Mouse (Mus musculus) ES-E14 (cell line): ENCODE measurements around the gene Tle4. TPM values are rescaled to one million over a fixed set of nuclear protein-coding genes. Genes with fewer than 3 reads are reported as not detected.

Experiments
- DNase-seq: peaks from one replicate; pipeline ENCODE4 v3.0.0-alpha.2; 2013; ENCODE audit warnings: low read depth, low spot score
- H3K27ac ChIP-seq: 2 replicates; pipeline ENCODE4 v1.5.1; 2012; ENCODE audit warnings: low read depth, mild to moderate bottlenecking, low read length, moderate library complexity, mixed read lengths; ENCODE audit not compliant: poor library complexity, insufficient read depth, severe bottlenecking
- H3K36me3 ChIP-seq: 2 replicates; pipeline ENCODE4 v1.6.1; 2012; ENCODE audit warnings: mild to moderate bottlenecking, low read length, moderate library complexity, mixed read lengths; ENCODE audit not compliant: control insufficient read depth, poor library complexity, insufficient read depth, severe bottlenecking
- H3K4me1 ChIP-seq, 2 experiments: fragments of 150-350 bp in 1 of 2; sonication (generic) in 1 of 2; 2 replicates each; pipeline ENCODE4 v1.6.1; 2012; ENCODE audit warnings: low read length in 2 of 2, mild to moderate bottlenecking in 1 of 2, mixed read lengths in 1 of 2; ENCODE audit not compliant: control insufficient read depth in 2 of 2, insufficient read depth in 2 of 2, poor library complexity in 1 of 2
- H3K4me3 ChIP-seq, 2 experiments: fragments of 150-350 bp in 1 of 2; sonication (generic) in 1 of 2; 2 replicates each; pipeline ENCODE4 v1.5.1; 2012; ENCODE audit warnings: low read length in 2 of 2, low read depth in 1 of 2, mild to moderate bottlenecking in 1 of 2, mixed read lengths in 1 of 2; ENCODE audit not compliant: insufficient read depth in 1 of 2, poor library complexity in 1 of 2, severe bottlenecking in 1 of 2
- H3K9ac ChIP-seq: 2 replicates; pipeline ENCODE4 v1.6.1; 2012; ENCODE audit warnings: low read depth, mild to moderate bottlenecking, low read length, mixed read lengths; ENCODE audit not compliant: poor library complexity, insufficient read depth, severe bottlenecking
- H3K9me3 ChIP-seq: fragments of 150-350 bp; sonication (generic); 2 replicates; pipeline ENCODE4 v1.6.1; 2012; ENCODE audit warnings: low read depth, mild to moderate bottlenecking, low read length; ENCODE audit not compliant: control insufficient read depth, insufficient read depth
- CHD2 ChIP-seq: IDR thresholded peaks from 2 replicates; pipeline ENCODE4 v1.6.1; 2014; ENCODE audit warnings: mild to moderate bottlenecking, low read depth, low read length, inconsistent platforms
- HCFC1 ChIP-seq: IDR thresholded peaks from 2 replicates; pipeline ENCODE4 v1.6.1; 2012; ENCODE audit warnings: low read length, inconsistent platforms, borderline replicate concordance; ENCODE audit not compliant: insufficient read depth
- MAFK ChIP-seq: IDR thresholded peaks from 2 replicates; pipeline ENCODE4 v1.6.1; 2014; ENCODE audit warnings: mild to moderate bottlenecking, low read depth, low read length, inconsistent platforms; ENCODE audit not compliant: insufficient read depth
- ZC3H11A ChIP-seq: IDR thresholded peaks from 2 replicates; pipeline ENCODE4 v1.6.1; 2012; ENCODE audit warnings: low read depth, mild to moderate bottlenecking, inconsistent platforms, low read length, borderline replicate concordance
- ZNF384 ChIP-seq: IDR thresholded peaks from 2 replicates; pipeline ENCODE4 v1.6.1; 2012; ENCODE audit warnings: low read depth, low read length, inconsistent platforms
- in situ Hi-C, 2 experiments: fragments of 600-800 bp; cut with MboI; formaldehyde crosslinking; loops; one replicate each; pipeline ENCODE4 v1.15.1; 2025; ENCODE audit warnings: low sequenced_read_pairs in 2 of 2, inconsistent platforms in 1 of 2; ENCODE audit not compliant: unreplicated experiment in 2 of 2
- total RNA-seq: library from RNA; depleted of rRNA; stranded (reverse); fragments of 300-350 nt; gene quantifications from 2 replicates; pipeline ENCODE4 v1.2.3, GENCODE M21; 2012

The Tle4 gene
- total RNA-seq, 1 experiment, result 45.7 TPM

DNA sequence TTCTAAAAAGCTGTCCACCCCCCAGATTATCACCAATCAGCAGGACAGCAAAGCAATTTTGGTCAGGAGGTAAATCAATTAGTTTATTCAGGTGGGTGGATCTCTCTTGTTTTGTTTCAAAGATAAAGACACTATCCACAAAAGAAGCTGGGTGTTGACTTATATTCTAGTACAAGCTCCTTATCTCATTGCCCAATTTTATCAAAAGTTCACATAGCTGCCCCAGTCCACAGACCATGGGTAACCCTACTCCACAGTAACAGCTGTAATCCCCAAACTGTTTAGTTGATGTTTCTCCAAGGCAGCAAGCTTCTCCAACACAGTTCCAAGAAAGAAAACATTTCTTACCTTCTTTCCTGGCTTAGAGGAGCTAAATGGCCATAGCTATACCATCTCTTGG, 21.5 kb downstream of the Tle4 start:
- TF ChIP-seq CHD2, result no peak
- TF ChIP-seq ZNF384, result no peak
- TF ChIP-seq ZC3H11A, result no peak
- TF ChIP-seq HCFC1, result no peak
- no peak for TF ChIP-seq MAFK
- peaks cover 8% of the 10 kb centered on the region for H3K36me3 ChIP-seq
- in situ Hi-C loops, result no loop called here
- H3K27ac ChIP-seq, result no peak overlapping the region
- peaks cover 0 to 2% of the 10 kb centered on the region in 2 experiments; a peak in 1 of 4 replicates for H3K4me1 ChIP-seq
- no peak overlapping the region for H3K4me3 ChIP-seq
- no peak overlapping the region for H3K9ac ChIP-seq
- no peaks in the 10 kb centered on the region for H3K9me3 ChIP-seq
- DNase-seq, result no peak

DNA sequence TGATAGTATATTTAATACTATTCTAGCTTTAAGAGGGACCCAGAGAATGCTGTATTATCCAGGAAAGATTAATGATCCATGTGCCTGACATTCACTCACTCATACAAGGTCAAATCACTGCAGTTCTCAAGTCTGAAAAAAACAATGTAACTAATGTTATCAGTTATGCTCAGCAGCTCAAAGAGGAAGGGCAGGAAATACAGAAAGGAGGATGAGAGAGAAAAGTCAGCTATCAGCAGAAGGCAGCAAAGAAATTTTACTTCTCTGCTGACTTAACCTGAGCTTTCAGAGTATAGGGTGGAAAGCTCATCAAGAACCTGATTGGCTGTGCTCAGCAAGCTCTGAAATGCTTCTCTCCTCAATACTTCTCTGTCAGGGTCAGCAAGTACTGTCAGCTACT, 29.0 kb downstream of the Tle4 start:
- no peak for TF ChIP-seq CHD2
- TF ChIP-seq HCFC1, result no peak
- no peak for TF ChIP-seq MAFK
- no peak for TF ChIP-seq ZC3H11A
- TF ChIP-seq ZNF384, result no peak
- no peak for DNase-seq
- Histone ChIP-seq H3K9ac (no peak overlapping the region), H3K9me3 (no peaks in the 10 kb centered on the region), H3K4me1 (0 out of 4 replicates have a peak, but pooled peaks cover 0 to 3% of the 10 kb centered on the region in 2 experiments), H3K4me3 (no peak overlapping the region), H3K27ac (no peak overlapping the region), H3K36me3 (peaks cover 2% of the 10 kb centered on the region; the same call in 1 of the 2 replicates)
- in situ Hi-C loops, result no loop called here

DNA sequence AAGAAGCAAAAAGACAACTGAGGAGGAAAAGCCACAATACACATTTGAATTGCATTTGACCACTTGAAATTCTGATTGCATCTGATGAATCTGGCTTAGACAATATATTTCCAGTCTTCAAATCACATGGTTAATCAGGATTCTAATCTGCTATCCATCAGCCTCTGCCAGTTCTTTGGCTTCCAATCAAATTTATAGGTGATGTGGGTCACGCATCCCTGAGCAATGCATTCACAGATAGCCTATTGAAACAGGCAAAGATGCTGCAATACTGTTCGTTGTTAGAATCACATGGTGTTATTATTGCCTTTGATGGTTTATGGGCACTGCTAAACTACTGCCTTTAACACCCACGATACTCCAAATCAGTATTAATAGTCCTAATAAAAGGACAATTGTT, 30.8 kb downstream of the Tle4 start:
- H3K36me3 ChIP-seq, result peaks cover 2% of the 10 kb centered on the region
- in situ Hi-C loops, result no loop called here
- H3K9me3 ChIP-seq, result no peaks in the 10 kb centered on the region
- DNase-seq, result no peak
- TF ChIP-seq MAFK (no peak), HCFC1 (no peak), ZC3H11A (no peak), ZNF384 (no peak), CHD2 (no peak)
- H3K27ac ChIP-seq, result no peak overlapping the region
- no peak overlapping the region for H3K4me3 ChIP-seq
- H3K9ac ChIP-seq, result no peak overlapping the region
- 0 out of 4 replicates have a peak, but pooled peaks cover under 1 to 3% of the 10 kb centered on the region in 2 experiments for H3K4me1 ChIP-seq

DNA sequence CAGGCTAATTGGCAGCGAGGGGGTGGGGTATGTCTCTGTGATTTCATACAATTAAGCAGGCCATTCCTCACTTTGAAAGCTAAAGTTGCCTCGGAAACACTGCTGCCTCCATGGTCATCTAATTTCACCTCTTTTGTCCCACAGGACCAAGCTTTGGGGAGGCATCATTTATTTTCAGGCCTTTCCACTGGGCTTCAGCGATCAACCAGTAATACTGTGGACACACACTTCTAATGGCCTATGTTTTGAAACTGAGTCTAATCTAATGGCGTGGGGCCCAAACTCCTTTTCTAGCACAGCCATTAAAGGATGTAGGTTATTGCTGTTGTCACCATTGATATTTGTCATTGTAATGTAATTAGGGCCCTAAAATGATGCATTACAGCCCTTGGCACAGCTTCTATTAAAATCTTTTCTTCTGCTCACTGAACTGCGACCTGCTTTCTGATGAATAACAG, 31.3 kb downstream of the Tle4 start:
- TF ChIP-seq ZNF384 (no peak), HCFC1 (no peak), ZC3H11A (no peak), CHD2 (no peak), MAFK (no peak)
- no peak overlapping the region for H3K27ac ChIP-seq
- H3K4me1 ChIP-seq, result 0 out of 4 replicates have a peak, but pooled peaks cover 2 to 3% of the 10 kb centered on the region in 2 experiments
- H3K9me3 ChIP-seq, result no peaks in the 10 kb centered on the region
- in situ Hi-C loops, result no loop called here
- H3K36me3 ChIP-seq, result peaks cover 2% of the 10 kb centered on the region
- DNase-seq, result no peak
- no peak overlapping the region for H3K9ac ChIP-seq
- H3K4me3 ChIP-seq, result no peak overlapping the region
